Mouse (Mus musculus): ENCODE results near the gene 4931428L18Rik. TPM values are rescaled to one million over a fixed set of nuclear protein-coding genes. Genes with fewer than 3 reads are reported as not detected.

4931428L18Rik gene
- total RNA-seq, 2 experiments from 2014 or later = not detected

- no peak overlapping the region for H3K27ac ChIP-seq
- TF ChIP-seq CTCF (conservative IDR thresholded peaks at IDR 0.05) = no peak
- DNase-seq (ENCODE audit: low spot score in 2 of 2) = peak; percentile 77 to 79
Observed at GRCm38 (mm10) chr1:31178264-31178663, 44.2 kb downstream of the 4931428L18Rik start.

GRCm38 (mm10) chr1:31176101-31176500 lies 46.4 kb downstream of the 4931428L18Rik start, which contains the start of gene Lgsn:
Gene Lgsn, plus strand, starts transcription at chr1:31176401.
- DNase-seq (ENCODE audit: low spot score in 2 of 2) = no peak
- no peak within 1 kb of the TSS for H3K27ac ChIP-seq
- no peak for TF ChIP-seq CTCF (conservative IDR thresholded peaks at IDR 0.05)
- H3K4me3 ChIP-seq = no peak within 1 kb of the TSS

More at GRCm38 (mm10) chr1:31178264-31178663, 44.2 kb downstream of the 4931428L18Rik start:
- no peak overlapping the region for H3K4me3 ChIP-seq

- DNase-seq (ENCODE audit: low spot score in 2 of 2) = no peak
- no peak overlapping the region for H3K27ac ChIP-seq
- TF ChIP-seq CTCF (conservative IDR thresholded peaks at IDR 0.05) = no peak
- H3K4me3 ChIP-seq = no peak overlapping the region
Observed at GRCm38 (mm10) chr1:31175401-31175800, 47.1 kb downstream of the 4931428L18Rik start.

GRCm38 (mm10) chr1:31165326-31166121 lies 57.0 kb downstream of the 4931428L18Rik start:
- no peak overlapping the region for H3K4me3 ChIP-seq
- no peak for DNase-seq (ENCODE audit: low spot score in 2 of 2)
- no peak overlapping the region for H3K27ac ChIP-seq
- TF ChIP-seq CTCF (conservative IDR thresholded peaks at IDR 0.05) = no peak

- Histone ChIP-seq H3K4me3 (no peak overlapping the region), H3K27ac (no peak overlapping the region)
- DNase-seq (ENCODE audit: low spot score in 2 of 2) = no peak
- TF ChIP-seq CTCF (conservative IDR thresholded peaks at IDR 0.05) = no peak
Observed at GRCm38 (mm10) chr1:31164527-31165189, 57.8 kb downstream of the 4931428L18Rik start.

- TF ChIP-seq CTCF (conservative IDR thresholded peaks at IDR 0.05) = no peak
- no peak for DNase-seq (ENCODE audit: low spot score in 2 of 2)
- Histone ChIP-seq H3K27ac (no peak overlapping the region), H3K4me3 (no peak overlapping the region)
Observed at GRCm38 (mm10) chr1:31156884-31157283, 65.6 kb downstream of the 4931428L18Rik start.

GRCm38 (mm10) chr1:31156185-31156584 lies 66.3 kb downstream of the 4931428L18Rik start:
- no peak for DNase-seq (ENCODE audit: low spot score in 2 of 2)
- no peak overlapping the region for H3K27ac ChIP-seq
- TF ChIP-seq CTCF (conservative IDR thresholded peaks at IDR 0.05) = no peak

GRCm38 (mm10) chr1:31153793-31154349 lies 68.6 kb downstream of the 4931428L18Rik start:
- Histone ChIP-seq H3K27ac (peak overlapping the region; percentile 86), H3K4me3 (no peak overlapping the region)
- TF ChIP-seq CTCF (conservative IDR thresholded peaks at IDR 0.05) = peak; percentile 89
- DNase-seq (ENCODE audit: low spot score in 2 of 2) = peak; percentile 48 to 63

More at GRCm38 (mm10) chr1:31156185-31156584, 66.3 kb downstream of the 4931428L18Rik start:
- H3K4me3 ChIP-seq = no peak overlapping the region

- H3K4me3 ChIP-seq = no peak overlapping the region
- no peak overlapping the region for H3K27ac ChIP-seq
- no peak; the same call in 1 of the 2 replicates for TF ChIP-seq CTCF (conservative IDR thresholded peaks at IDR 0.05)
- DNase-seq (ENCODE audit: low spot score in 2 of 2) = no peak
Observed at GRCm38 (mm10) chr1:31152799-31153426, 69.6 kb downstream of the 4931428L18Rik start.

GRCm38 (mm10) chr1:31150546-31150945 lies 71.9 kb downstream of the 4931428L18Rik start:
- TF ChIP-seq CTCF (conservative IDR thresholded peaks at IDR 0.05) = no peak
- H3K4me3 ChIP-seq = no peak overlapping the region
- no peak overlapping the region for H3K27ac ChIP-seq
- DNase-seq (ENCODE audit: low spot score in 2 of 2) = no peak

GRCm38 (mm10) chr1:31149671-31150070 lies 72.8 kb downstream of the 4931428L18Rik start:
- Histone ChIP-seq H3K4me3 (no peak overlapping the region), H3K27ac (no peak overlapping the region)
- no peak for TF ChIP-seq CTCF (conservative IDR thresholded peaks at IDR 0.05)
- no peak for DNase-seq (ENCODE audit: low spot score in 2 of 2)

- TF ChIP-seq CTCF (conservative IDR thresholded peaks at IDR 0.05) = no peak
- DNase-seq (ENCODE audit: low spot score in 2 of 2) = no peak
- H3K4me3 ChIP-seq = no peak overlapping the region
- no peak overlapping the region for H3K27ac ChIP-seq
Observed at GRCm38 (mm10) chr1:31143571-31143970, 78.9 kb downstream of the 4931428L18Rik start.
